Mouse (Mus musculus): Measurements from ENCODE around the gene Zfp462.

Zfp462 gene

GRCm38 (mm10) chr4:55117839-55118487 is 173.1 kb downstream of the Zfp462 start:
- no peak for DNase-seq (ENCODE audit: low spot score in 2 of 2)

GRCm38 (mm10) chr4:55121126-55121525 is 176.3 kb downstream of the Zfp462 start:
- DNase-seq (ENCODE audit: low spot score in 2 of 2) = no peak

GRCm38 (mm10) chr4:55121952-55122351 is 177.1 kb downstream of the Zfp462 start:
- DNase-seq (ENCODE audit: low spot score in 2 of 2) = no peak

GRCm38 (mm10) chr4:55124126-55124525 is 179.3 kb downstream of the Zfp462 start:
- no peak for DNase-seq (ENCODE audit: low spot score in 2 of 2)

GRCm38 (mm10) chr4:55125048-55125737 is 180.3 kb downstream of the Zfp462 start:
- no peak for DNase-seq (ENCODE audit: low spot score in 2 of 2)

GRCm38 (mm10) chr4:55125738-55126054 is 180.8 kb downstream of the Zfp462 start:
- DNase-seq (ENCODE audit: low spot score in 2 of 2) = no peak

- no peak for DNase-seq (ENCODE audit: low spot score in 2 of 2)
These were observed 182.5 kb downstream of the Zfp462 start for GRCm38 (mm10) chr4:55127228-55127901.

- DNase-seq (ENCODE audit: low spot score in 2 of 2) = no peak
These were observed 183.4 kb downstream of the Zfp462 start for GRCm38 (mm10) chr4:55128088-55128835.
